ENCODE assay signal across 20 mouse cellular contexts in the genomic region with DNA sequence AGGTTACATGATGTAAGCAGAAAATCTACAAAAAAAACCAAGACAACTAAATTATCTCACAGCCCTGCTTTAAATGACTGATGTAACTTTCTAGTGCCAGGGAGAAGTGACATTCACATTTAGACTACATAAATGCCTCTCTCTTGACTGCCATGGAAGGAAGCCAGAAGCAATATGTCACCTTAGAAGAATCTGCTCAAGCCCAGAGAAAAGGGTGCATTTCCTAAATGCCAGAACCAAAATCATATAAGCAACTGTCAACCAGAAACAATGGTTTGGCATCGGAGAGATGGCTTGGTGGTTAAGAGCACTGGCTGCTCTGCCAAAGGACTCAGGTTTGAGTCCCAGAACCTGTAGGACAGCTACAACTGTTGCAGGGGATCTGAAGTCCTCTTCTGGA. TPM values are rescaled to one million over a fixed set of nuclear protein-coding genes. Genes with fewer than 3 reads are reported as not detected.
DNase-seq lines count a peak whose midpoint lies in the region; ATAC-seq and TF ChIP-seq lines count a peak whose summit lies in the region.
"Had no signal": no experiment of that assay in that cellular context is flagged by ENCODE, and none has a peak within 500 bp of the region (broad histone marks: within the 10 kb centered on the region; RNA-seq: fewer than 3 reads in every experiment).

No protein-coding gene starts in this region.

- no peaks in the 10 kb centered on the region for H3K27me3 ChIP-seq in heart, embryonic 13.5 days (replicated peaks)
- no peaks in the 10 kb centered on the region for H3K27me3 ChIP-seq in lung, embryonic 15.5 days
- H3K27me3 ChIP-seq: embryonic facial prominence, embryonic 13.5 days; forebrain, embryonic 15.5 days; megakaryocyte, embryonic 14.5 days; midbrain, embryonic 15.5 days had no signal

- peaks cover 18% of the 10 kb centered on the region for H3K36me3 ChIP-seq in heart, embryonic 13.5 days
- H3K36me3 ChIP-seq in lung, embryonic 15.5 days, result no peaks in the 10 kb centered on the region
- H3K36me3 ChIP-seq: embryonic facial prominence, embryonic 13.5 days; forebrain, embryonic 15.5 days; midbrain, embryonic 15.5 days had no signal

- TF ChIP-seq CTCF in lung, adult 2 months (IDR thresholded peaks at IDR 0.05; ENCODE audit: insufficient read depth, low read length), result no peak
- no peak for TF ChIP-seq CTCF in embryonic fibroblast, embryonic 13.5 days (IDR thresholded peaks at IDR 0.05; ENCODE audit: borderline replicate concordance, insufficient read depth, low read length)

- H3K9ac ChIP-seq in heart, embryonic 13.5 days, result no peak overlapping the region
- no peak overlapping the region for H3K9ac ChIP-seq in lung, embryonic 15.5 days
- H3K9ac ChIP-seq: embryonic facial prominence, embryonic 13.5 days; forebrain, embryonic 15.5 days; liver, embryonic 14.5 days; midbrain, embryonic 15.5 days had no signal

- no peaks in the 10 kb centered on the region for H3K9me3 ChIP-seq in heart, embryonic 13.5 days
- no peaks in the 10 kb centered on the region for H3K9me3 ChIP-seq in lung, embryonic 15.5 days
- H3K9me3 ChIP-seq: embryonic facial prominence, embryonic 13.5 days; forebrain, embryonic 15.5 days; megakaryocyte, embryonic 14.5 days; midbrain, embryonic 15.5 days had no signal

- peak overlapping the region; percentile 98 for H3K27ac ChIP-seq in heart, embryonic 13.5 days (replicated peaks)
- peak overlapping the region; percentile 2; the same call in 1 of the 2 replicates for H3K27ac ChIP-seq in lung, embryonic 15.5 days
- H3K27ac ChIP-seq in embryonic fibroblast, embryonic 13.5 days (ENCODE audit: insufficient read depth, low read length), result peak overlapping the region; percentile 41; the same call in 1 of the 2 replicates
- H3K27ac ChIP-seq: embryonic facial prominence, embryonic 13.5 days; forebrain, embryonic 15.5 days; hindbrain, postnatal 0 days; kidney, postnatal 0 days; liver, embryonic 14.5 days; midbrain, embryonic 15.5 days had no signal

- DNase-seq in heart, adult 18-20 months, result no peak
- DNase-seq in lung, adult 2 months, result no peak
- peak; percentile 96 for DNase-seq in 3T3-L1 (ENCODE audit: low read depth, low spot score)
- no peak for DNase-seq in layer of hippocampus, adult 9-10 months (ENCODE audit: low spot score)
- DNase-seq: adrenal gland, adult 8-10 months; cerebellum, postnatal 14 days; gastrocnemius, postnatal 14 days; right cerebral cortex, postnatal 25 days; thymus, adult 2 months had no signal

- no peak overlapping the region for H3K4me3 ChIP-seq in heart, embryonic 13.5 days
- H3K4me3 ChIP-seq in lung, embryonic 15.5 days, result no peak overlapping the region
- H3K4me3 ChIP-seq in lung, adult 2 months (replicated peaks; ENCODE audit: extremely low read depth, low read depth, low read length), result no peak overlapping the region
- no peak overlapping the region for H3K4me3 ChIP-seq in embryonic fibroblast, embryonic 13.5 days (ENCODE audit: insufficient read depth, low read length)
- H3K4me3 ChIP-seq: embryonic facial prominence, embryonic 13.5 days; forebrain, embryonic 15.5 days; megakaryocyte, embryonic 14.5 days; midbrain, embryonic 15.5 days had no signal

- WGBS in heart, embryonic 13.5 days, result 68% methylated on average over 1 of the region's 1 CpGs
- 55% methylated on average over 1 of the region's 1 CpGs for WGBS in lung, embryonic 15.5 days
- WGBS in lung, adult 2 months, result 36% methylated on average over 1 of the region's 1 CpGs

- peaks cover 95% of the 10 kb centered on the region for H3K4me1 ChIP-seq in heart, embryonic 13.5 days
- peaks cover 37% of the 10 kb centered on the region for H3K4me1 ChIP-seq in lung, embryonic 15.5 days
- H3K4me1 ChIP-seq in lung, adult 2 months (ENCODE audit: control insufficient read depth, insufficient read depth, low read length), result peaks cover 63% of the 10 kb centered on the region
- peaks cover 19% of the 10 kb centered on the region for H3K4me1 ChIP-seq in embryonic fibroblast, embryonic 13.5 days (ENCODE audit: control insufficient read depth, insufficient read depth, low read length)
- H3K4me1 ChIP-seq: embryonic facial prominence, embryonic 13.5 days; forebrain, embryonic 15.5 days; midbrain, embryonic 15.5 days had no signal

- ATAC-seq in heart, embryonic 13.5 days (ENCODE audit: extremely low read depth, insufficient number of reproducible peaks, low FRiP score, low TSS enrichment), result no peak
- ATAC-seq in lung, embryonic 15.5 days (ENCODE audit: borderline replicate concordance, extremely low read depth, low FRiP score, low TSS enrichment), result no peak
- ATAC-seq: forebrain, embryonic 15.5 days; hindbrain, postnatal 0 days; intestine, postnatal 0 days; midbrain, embryonic 15.5 days had no signal

- H3K4me2 ChIP-seq in heart, embryonic 13.5 days, result no peak overlapping the region
- no peak overlapping the region for H3K4me2 ChIP-seq in lung, embryonic 15.5 days
- H3K4me2 ChIP-seq: embryonic facial prominence, embryonic 13.5 days; forebrain, embryonic 15.5 days; midbrain, embryonic 15.5 days had no signal

- TF ChIP-seq POLR2A in lung, adult 2 months (IDR thresholded peaks at IDR 0.05; ENCODE audit: borderline replicate concordance, extremely low read depth, low read depth, low read length), result no peak
- TF ChIP-seq POLR2A in embryonic fibroblast, embryonic 13.5 days (IDR thresholded peaks at IDR 0.05; ENCODE audit: low read depth, low read length), result no peak

RNA-seq across cellular contexts. Expression of a gene that starts 22.5 kb away (rescaled TPM):
- 164 and 183 TPM in 2 replicates for polyA plus RNA-seq in heart, embryonic 13.5 days (2015; fragmentation: Nextera tagmentation; extraction: Ambion mirVana)
- total RNA-seq in heart, adult 18-20 months (2021), result 100 to 1,000 TPM; 382 to 400 TPM
- 89.4 and 96.5 TPM in 2 replicates for polyA plus RNA-seq in lung, embryonic 15.5 days (2015; fragmentation: Nextera tagmentation; extraction: Ambion mirVana)
- polyA plus RNA-seq in lung, adult 2 months (2012; rRNA removed), result 236 and 247 TPM in 2 replicates
- polyA plus RNA-seq in embryonic fibroblast, embryonic 13.5 days (2011; ENCODE audit: insufficient read length, low read depth, missing spikeins), result 19.5 and 22.9 TPM in 2 replicates

Comparison
In these comparisons a context has a peak if more than half of its experiments do, and no peak if none do; other contexts are left out.
1. H3K27ac ChIP-seq: peak in every context shown above with its lines; median percentile 98 in heart, embryonic 13.5 days; 41 in embryonic fibroblast, embryonic 13.5 days; 2 in lung, embryonic 15.5 days.